Mouse (Mus musculus) kidney, adult 11 months (tissue): ENCODE measurements around the gene Dbx2.

Experiments
- DNase-seq: peaks from one replicate; pipeline ENCODE4 v3.0.0; 2022

The Dbx2 gene

DNA sequence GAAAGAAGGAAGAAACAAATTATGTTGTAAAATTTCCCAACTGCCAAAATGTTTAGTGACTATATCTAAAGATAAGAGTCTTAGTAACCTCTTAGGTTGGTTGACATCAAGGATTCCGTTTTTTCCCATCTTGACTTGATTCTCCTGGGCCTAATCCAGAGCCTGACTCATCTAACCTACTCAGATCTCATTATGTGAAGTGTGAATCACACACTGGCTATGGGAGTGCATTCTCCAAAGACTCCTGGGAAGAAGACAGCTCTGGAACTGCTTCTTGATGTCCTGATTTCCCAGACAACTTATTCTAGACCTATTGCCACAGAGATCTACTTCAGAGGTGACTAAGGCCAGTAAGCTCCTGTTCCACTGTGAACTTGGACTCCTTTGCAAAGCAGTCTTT lies 43.2 kb downstream of the Dbx2 start:
- no peak for DNase-seq

DNA sequence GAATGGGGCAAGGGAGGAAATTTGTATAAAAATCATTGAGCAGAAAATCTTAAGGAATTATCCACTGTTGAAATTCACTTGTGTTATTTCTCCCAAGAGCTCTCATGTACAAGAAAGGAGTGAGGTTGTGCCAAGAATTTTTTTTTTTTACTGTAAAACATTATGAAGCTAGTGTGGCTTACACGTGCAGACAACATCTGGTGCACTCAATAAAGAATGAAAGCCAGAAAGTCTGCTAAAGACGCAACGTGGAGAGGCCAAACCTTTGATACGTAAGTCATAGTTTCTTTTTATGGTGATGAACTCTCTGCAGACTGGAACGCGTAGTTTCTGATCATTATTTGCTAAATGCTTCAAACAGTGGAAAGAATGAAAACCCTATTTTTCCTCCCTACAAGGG lies 54.6 kb downstream of the Dbx2 start:
- DNase-seq: no peak

DNA sequence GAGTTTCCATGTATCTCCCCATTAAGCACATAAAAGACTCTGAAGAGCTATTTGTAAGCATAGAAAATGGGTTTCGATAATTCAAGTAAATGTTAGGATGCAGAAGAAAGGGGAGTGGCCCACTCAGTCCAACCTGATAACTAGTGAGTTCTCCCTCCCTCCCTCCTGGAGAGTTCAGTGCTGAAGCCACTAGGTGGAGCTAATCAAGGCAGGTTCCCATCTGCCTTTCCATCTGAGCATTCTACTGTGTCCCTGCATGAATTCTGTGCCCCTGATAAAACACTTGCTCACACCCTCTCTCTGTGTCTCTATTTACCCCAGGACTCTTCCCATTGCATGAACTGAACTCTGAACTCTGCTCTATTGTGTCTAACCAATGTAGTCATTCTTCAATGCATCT lies 57.1 kb downstream of the Dbx2 start:
- no peak for DNase-seq

DNA sequence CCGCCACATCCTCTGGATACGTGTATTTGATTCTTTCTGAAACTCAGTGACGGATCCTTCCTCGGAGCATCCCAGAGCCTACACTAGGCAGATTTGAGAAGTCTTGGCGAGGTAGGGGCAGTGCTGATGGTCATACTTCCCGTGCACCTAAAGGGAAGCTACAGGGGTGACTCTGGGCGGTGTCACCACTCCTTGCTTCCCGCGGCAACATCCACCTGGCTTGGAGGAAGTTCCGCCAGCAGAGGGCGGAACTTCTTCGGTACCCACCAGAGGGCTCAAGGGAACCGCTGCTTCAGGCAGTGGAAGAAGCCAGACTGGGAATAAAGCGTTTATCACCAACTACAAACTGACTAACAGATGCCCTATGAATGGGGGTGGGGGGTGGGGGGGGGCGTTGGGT lies 68.9 kb downstream of the Dbx2 start:
- DNase-seq: no peak

DNA sequence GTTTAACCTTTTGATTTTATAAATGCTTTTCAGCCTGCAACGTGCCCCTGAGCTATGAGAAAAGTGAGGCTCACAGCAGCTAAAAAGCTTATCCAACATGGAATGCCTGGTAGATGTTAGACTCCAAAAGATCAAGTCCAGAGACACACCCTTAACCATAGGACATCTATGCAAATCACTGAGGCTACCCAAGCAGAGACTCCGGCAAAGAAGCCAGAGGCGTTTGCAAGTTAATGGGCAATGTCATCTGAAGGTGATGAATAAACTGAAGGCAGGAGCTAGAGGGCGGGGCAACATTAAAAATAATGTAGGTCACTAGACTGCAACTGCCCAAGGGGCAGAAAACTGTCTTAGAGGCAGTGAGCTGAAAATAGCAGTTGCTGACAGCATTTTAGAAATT lies 70.9 kb downstream of the Dbx2 start:
- no peak for DNase-seq

DNA sequence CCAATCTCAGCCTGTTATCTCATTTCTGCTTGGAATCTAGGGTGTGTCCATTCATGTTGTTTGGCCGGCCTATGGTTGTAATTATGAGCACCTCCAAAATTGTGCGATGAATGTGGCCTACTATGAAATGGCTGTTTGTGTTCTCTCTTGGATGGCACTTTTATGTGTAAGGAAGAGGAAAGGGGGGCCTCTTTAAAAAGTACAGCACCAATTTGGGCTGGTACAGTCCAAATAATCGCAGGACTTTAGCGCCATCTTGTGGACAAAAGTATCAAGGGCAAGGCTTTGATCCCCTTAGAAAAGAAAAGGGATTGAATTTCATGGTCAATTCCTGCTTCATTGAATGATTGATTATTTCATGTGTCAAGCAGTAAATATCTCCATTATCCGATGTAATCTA lies 81.1 kb downstream of the Dbx2 start:
- no peak for DNase-seq
